Mouse (Mus musculus): ENCODE results near the gene Pigv.

Gene Pigv

GRCm38 (mm10) chr4:133671881-133672844, at the start of gene Pigv:
Gene Pigv, minus strand, starts transcription at chr4:133672647.
- peak; percentile 95 for DNase-seq (ENCODE audit: low spot score)

- DNase-seq (ENCODE audit: low spot score), result no peak
Observed at GRCm38 (mm10) chr4:133719791-133720190, 47.3 kb upstream of the Pigv start.

GRCm38 (mm10) chr4:133712755-133713154, 40.3 kb upstream of the Pigv start:
- no peak for DNase-seq (ENCODE audit: low spot score)

- DNase-seq (ENCODE audit: low spot score), result no peak
Observed at GRCm38 (mm10) chr4:133711307-133712076, 39.0 kb upstream of the Pigv start.

- no peak for DNase-seq (ENCODE audit: low spot score)
Observed at GRCm38 (mm10) chr4:133709395-133709794, 36.9 kb upstream of the Pigv start.

GRCm38 (mm10) chr4:133707464-133707863, 35.0 kb upstream of the Pigv start:
- DNase-seq (ENCODE audit: low spot score), result no peak

GRCm38 (mm10) chr4:133706956-133707355, 34.5 kb upstream of the Pigv start:
- peak; percentile 20 for DNase-seq (ENCODE audit: low spot score)

GRCm38 (mm10) chr4:133705062-133705461, 32.6 kb upstream of the Pigv start:
- no peak for DNase-seq (ENCODE audit: low spot score)

- peak; percentile 47 for DNase-seq (ENCODE audit: low spot score)
Observed at GRCm38 (mm10) chr4:133700905-133701368, 28.5 kb upstream of the Pigv start.

- no peak for DNase-seq (ENCODE audit: low spot score)
Observed at GRCm38 (mm10) chr4:133695363-133695762, 22.9 kb upstream of the Pigv start.

- no peak for DNase-seq (ENCODE audit: low spot score)
Observed at GRCm38 (mm10) chr4:133690252-133690651, 17.8 kb upstream of the Pigv start.

GRCm38 (mm10) chr4:133688417-133689067, 16.1 kb upstream of the Pigv start:
- no peak for DNase-seq (ENCODE audit: low spot score)

GRCm38 (mm10) chr4:133687126-133687525, 14.7 kb upstream of the Pigv start:
- DNase-seq (ENCODE audit: low spot score), result no peak

GRCm38 (mm10) chr4:133686512-133686911, 14.1 kb upstream of the Pigv start:
- no peak for DNase-seq (ENCODE audit: low spot score)

GRCm38 (mm10) chr4:133680206-133680786, 7.8 kb upstream of the Pigv start:
- no peak for DNase-seq (ENCODE audit: low spot score)

- DNase-seq (ENCODE audit: low spot score), result no peak
Observed at GRCm38 (mm10) chr4:133679629-133680028, 7.2 kb upstream of the Pigv start.

- no peak for DNase-seq (ENCODE audit: low spot score)
Observed at GRCm38 (mm10) chr4:133677266-133677665, 4.8 kb upstream of the Pigv start.

GRCm38 (mm10) chr4:133676189-133676588, 3.7 kb upstream of the Pigv start:
- DNase-seq (ENCODE audit: low spot score), result no peak

- peak; percentile 66 for DNase-seq (ENCODE audit: low spot score)
Observed at GRCm38 (mm10) chr4:133675594-133676016, 3.2 kb upstream of the Pigv start.

- no peak for DNase-seq (ENCODE audit: low spot score)
Observed at GRCm38 (mm10) chr4:133674331-133674695, 1.9 kb upstream of the Pigv start.

- DNase-seq (ENCODE audit: low spot score), result no peak
Observed at GRCm38 (mm10) chr4:133673666-133674330, 1.4 kb upstream of the Pigv start.

All from ovary, postnatal 36 days (tissue).